Mouse (Mus musculus) megakaryocyte, embryonic 14.5 days (primary cell): Measurements from ENCODE around the gene 1700017N19Rik. TPM values are rescaled to one million over a fixed set of nuclear protein-coding genes. Genes with fewer than 3 reads are reported as not detected.
A peak's percentile ranks its signal among the peaks of the same experiment; 100 is the strongest.
"Not testable (repeated sequence)": the region's sequence is repeated elsewhere in the genome, so short reads cannot be mapped to it uniquely, and the experiment has no call there.

Source experiments
- H3K27me3 ChIP-seq: replicated peaks from 2 replicates; pipeline ENCODE3; 2012; ENCODE audit warnings: inconsistent platforms
- H3K36me3 ChIP-seq: replicated peaks from 2 replicates; pipeline ENCODE3; 2012; ENCODE audit warnings: low read length, inconsistent platforms, mixed read lengths
- H3K4me1 ChIP-seq: 2 replicates; pipeline ENCODE4 v1.6.1; 2012; ENCODE audit warnings: inconsistent platforms
- H3K4me3 ChIP-seq: replicated peaks from 2 replicates; pipeline ENCODE3; 2012; ENCODE audit warnings: moderate library complexity, mild to moderate bottlenecking, inconsistent platforms
- H3K9me3 ChIP-seq: 2 replicates; pipeline ENCODE4 v1.6.1; 2012; ENCODE audit warnings: inconsistent platforms
- FLI1 ChIP-seq: IDR thresholded peaks from 2 replicates; pipeline ENCODE4 v1.6.1; 2012; ENCODE audit warnings: low read length, inconsistent platforms, mixed read lengths
- GATA1 ChIP-seq: IDR thresholded peaks from 3 replicates; pipeline ENCODE4 v1.6.1; 2012; ENCODE audit warnings: mixed read lengths, low read length, inconsistent platforms, borderline replicate concordance
- polyA plus RNA-seq: library from polyadenylated mRNA; stranded (reverse); fragments of >175 nt; gene quantifications from 2 replicates; pipeline ENCODE4 v1.2.3, GENCODE M21; 2012; ENCODE audit warnings: low replicate concordance; ENCODE audit not compliant: insufficient read depth

The 1700017N19Rik gene
- not detected in 2 replicates for polyA plus RNA-seq

DNA sequence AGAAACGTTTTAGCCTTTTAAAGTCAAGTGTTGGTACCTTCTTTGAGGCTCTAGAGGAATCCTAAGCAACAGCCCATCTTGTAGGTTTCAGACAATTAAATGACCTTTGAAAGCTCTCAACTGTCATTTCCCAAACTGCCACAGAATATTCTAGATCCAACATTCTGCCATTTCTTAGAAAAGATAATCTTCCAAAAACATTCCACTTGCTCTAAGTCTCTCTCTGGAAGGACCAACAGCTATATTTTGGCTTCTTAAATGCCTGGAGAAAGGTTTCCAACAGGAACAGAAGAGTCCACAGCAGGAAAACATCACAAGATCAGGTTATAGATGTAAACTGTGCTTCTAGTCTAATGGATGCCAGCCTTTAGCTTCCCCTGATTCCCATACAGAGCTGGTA lies at the start of gene 1700017N19Rik, which contains the start of gene 4930430F08Rik:
1700017N19Rik (plus strand) TSS at position 162 of the 400 bp plus-strand sequence.
4930430F08Rik (minus strand) TSS at position 101 of the 400 bp plus-strand sequence.
- TF ChIP-seq FLI1 = no peak
- no peak for TF ChIP-seq GATA1

GRCm38 (mm10) chr10:100556566-100557175 lies 33.6 kb upstream of the 1700017N19Rik start:
- TF ChIP-seq GATA1 = no peak
- TF ChIP-seq FLI1 = no peak
- H3K9me3 ChIP-seq = no peaks in the 10 kb centered on the region
- peaks cover 21% of the 10 kb centered on the region for H3K36me3 ChIP-seq
- no peak overlapping the region for H3K4me3 ChIP-seq
- no peaks in the 10 kb centered on the region for H3K27me3 ChIP-seq
- no peaks in the 10 kb centered on the region for H3K4me1 ChIP-seq

More for the DNA sequence above, at the start of gene 1700017N19Rik, which contains the start of gene 4930430F08Rik:
- Histone ChIP-seq H3K4me3 (peak within 1 kb of the TSS; percentile 97), H3K27me3 (no peaks in the 10 kb centered on the region), H3K4me1 (peaks cover 14% of the 10 kb centered on the region), H3K9me3 (no peaks in the 10 kb centered on the region), H3K36me3 (peaks cover 5% of the 10 kb centered on the region)

GRCm38 (mm10) chr10:100560194-100560883 lies 29.9 kb upstream of the 1700017N19Rik start:
- H3K9me3 ChIP-seq, H3K27me3 ChIP-seq, H3K4me1 ChIP-seq, H3K4me3 ChIP-seq: not testable (repeated sequence)
- H3K36me3 ChIP-seq = peaks cover 37% of the 10 kb centered on the region

DNA sequence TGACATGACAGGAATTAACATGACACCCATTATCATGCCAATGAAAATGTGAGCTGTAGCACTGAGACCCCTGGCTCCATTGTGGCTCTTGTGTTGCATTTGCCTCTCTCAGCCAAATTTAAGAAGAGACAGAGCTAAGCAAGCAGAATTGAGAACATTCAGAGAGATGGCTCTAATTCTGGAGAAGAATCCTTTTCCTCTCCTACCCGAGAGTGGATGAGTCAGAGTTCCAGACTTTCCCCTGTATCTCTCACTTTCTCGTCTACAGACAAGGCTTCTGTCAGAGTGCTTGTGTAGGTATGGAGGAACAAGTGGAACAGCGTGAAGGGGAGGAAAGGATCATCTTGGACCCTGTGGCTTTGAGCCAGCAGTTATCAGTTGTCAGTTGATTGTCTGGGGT lies 26.2 kb upstream of the 1700017N19Rik start:
- Histone ChIP-seq H3K9me3 (no peaks in the 10 kb centered on the region), H3K27me3 (no peaks in the 10 kb centered on the region), H3K36me3 (peaks cover 50% of the 10 kb centered on the region), H3K4me1 (no peaks in the 10 kb centered on the region), H3K4me3 (no peak overlapping the region)
- TF ChIP-seq GATA1 (no peak), FLI1 (no peak)

GRCm38 (mm10) chr10:100571707-100572106 lies 18.6 kb upstream of the 1700017N19Rik start:
- Histone ChIP-seq H3K4me1 (peaks cover 7% of the 10 kb centered on the region; the same call in 1 of the 2 replicates), H3K36me3 (peaks cover 55% of the 10 kb centered on the region), H3K9me3 (no peaks in the 10 kb centered on the region), H3K27me3 (no peaks in the 10 kb centered on the region), H3K4me3 (no peak overlapping the region)
- no peak for TF ChIP-seq GATA1
- TF ChIP-seq FLI1 = no peak

DNA sequence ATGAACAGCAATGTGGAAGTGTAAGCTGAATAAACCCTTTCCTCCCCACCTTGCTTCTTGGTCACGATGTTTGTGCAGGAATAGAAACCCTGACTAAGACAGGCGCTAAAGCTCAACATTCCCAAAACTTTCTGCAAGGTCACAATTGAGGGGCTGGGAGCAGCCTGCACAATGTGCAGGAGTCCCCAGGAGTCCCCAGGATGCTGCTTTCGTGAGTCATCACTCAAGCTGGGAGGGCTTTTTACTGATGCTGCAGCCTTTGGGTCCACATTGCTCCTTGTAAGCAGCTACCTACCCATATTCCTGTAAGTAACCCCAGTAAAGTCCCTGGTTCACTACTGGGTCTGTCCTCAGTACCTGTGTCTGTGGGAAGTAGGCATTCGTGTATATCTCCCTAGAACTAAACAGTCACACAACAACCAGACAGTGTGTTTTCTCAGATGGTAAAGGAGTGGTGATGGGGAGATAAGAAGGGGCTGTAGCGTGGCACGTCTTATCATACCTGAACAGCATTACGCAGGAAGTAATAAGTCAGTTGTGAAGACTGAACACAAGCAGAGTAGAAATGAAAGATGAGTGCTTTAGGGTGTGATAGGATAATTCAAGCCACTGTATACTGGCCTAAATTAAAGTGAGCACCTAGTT lies 15.7 kb upstream of the 1700017N19Rik start:
- H3K4me3 ChIP-seq = no peak overlapping the region
- H3K4me1 ChIP-seq = peaks cover 7% of the 10 kb centered on the region; the same call in 1 of the 2 replicates
- H3K36me3 ChIP-seq = peaks cover 61% of the 10 kb centered on the region
- TF ChIP-seq FLI1 = no peak
- no peak for TF ChIP-seq GATA1
- H3K27me3 ChIP-seq = no peaks in the 10 kb centered on the region
- H3K9me3 ChIP-seq = no peaks in the 10 kb centered on the region

GRCm38 (mm10) chr10:100575294-100575693 lies 15.0 kb upstream of the 1700017N19Rik start:
- H3K9me3 ChIP-seq = no peaks in the 10 kb centered on the region
- peaks cover 61% of the 10 kb centered on the region for H3K36me3 ChIP-seq
- no peak overlapping the region for H3K4me3 ChIP-seq
- TF ChIP-seq GATA1 (no peak), FLI1 (no peak)
- H3K27me3 ChIP-seq = no peaks in the 10 kb centered on the region
- peaks cover 7% of the 10 kb centered on the region; the same call in 1 of the 2 replicates for H3K4me1 ChIP-seq

GRCm38 (mm10) chr10:100584178-100584577 lies 6.1 kb upstream of the 1700017N19Rik start:
- TF ChIP-seq FLI1 (no peak), GATA1 (no peak)

GRCm38 (mm10) chr10:100588524-100588923 lies 1.8 kb upstream of the 1700017N19Rik start:
- TF ChIP-seq FLI1 (no peak), GATA1 (no peak)
- Histone ChIP-seq H3K4me3 (peak overlapping the region; percentile 97), H3K36me3 (peaks cover 19% of the 10 kb centered on the region), H3K9me3 (no peaks in the 10 kb centered on the region), H3K27me3 (no peaks in the 10 kb centered on the region), H3K4me1 (peaks cover 14% of the 10 kb centered on the region)

More at GRCm38 (mm10) chr10:100584178-100584577, 6.1 kb upstream of the 1700017N19Rik start:
- no peak overlapping the region for H3K4me3 ChIP-seq
- H3K4me1 ChIP-seq = peaks cover 14% of the 10 kb centered on the region
- H3K36me3 ChIP-seq = peaks cover 19% of the 10 kb centered on the region
- no peaks in the 10 kb centered on the region for H3K27me3 ChIP-seq
- H3K9me3 ChIP-seq = no peaks in the 10 kb centered on the region
